Mouse (Mus musculus) bone marrow, adult 2 months (tissue): ENCODE measurements at regions not wholly inside any gene's neighbourhood (a gene's known extent, or its start where the extent isn't known, plus 50 kb on each side); places are given as distances from the start of the nearest gene placed in this dataset.

Experiments used
- CTCF ChIP-seq: fragments of 200-500 bp; IDR thresholded peaks from 2 replicates; pipeline ENCODE4 v1.5.1; 2011; ENCODE audit warnings: low read length, control low read depth; ENCODE audit not compliant: control insufficient read depth, insufficient read depth
- POLR2A ChIP-seq: fragments of 200-500 bp; IDR thresholded peaks from 2 replicates; pipeline ENCODE4 v1.6.1; 2011; ENCODE audit warnings: low read depth, mild to moderate bottlenecking, control low read depth, low read length, borderline replicate concordance; ENCODE audit not compliant: control insufficient read depth

- TF ChIP-seq CTCF: no peak
- TF ChIP-seq POLR2A: no peak
These were observed 109.8 kb upstream of the Nrip1 start for GRCm38 (mm10) chr16:76483419-76483818.
